Mouse (Mus musculus) embryonic facial prominence, embryonic 11.5 days (tissue): Measurements from ENCODE around the gene Tars. TPM values are rescaled to one million over a fixed set of nuclear protein-coding genes. Genes with fewer than 3 reads are reported as not detected.
A peak's percentile ranks its signal among the peaks of the same experiment; 100 is the strongest.

Source experiments
- ATAC-seq: fragments of 200-750 bp; cut with Nextera tagmentation; replicated peaks from 2 replicates; pipeline ENCODE4 v1.8.0; 2017; ENCODE audit warnings: low read depth; ENCODE audit not compliant: insufficient number of reproducible peaks, low FRiP score, low TSS enrichment
- DNase-seq: peaks from one replicate; pipeline ENCODE4 v3.0.0-alpha.2; 2015; ENCODE audit warnings: low spot score
- H3K27ac ChIP-seq: fragments of 300-500 bp; sonication (generic); replicated peaks from 2 replicates; pipeline ENCODE4 v1.5.1; 2014; ENCODE audit warnings: mild to moderate bottlenecking, low read depth, low read length, control low read depth
- H3K27me3 ChIP-seq: fragments of 300-500 bp; sonication (generic); 2 replicates; pipeline ENCODE4 v1.6.1; 2014; ENCODE audit warnings: mild to moderate bottlenecking, low read length, moderate library complexity, mixed read lengths; ENCODE audit not compliant: control insufficient read depth, insufficient read depth
- H3K36me3 ChIP-seq: fragments of 300-500 bp; sonication (generic); replicated peaks from 2 replicates; pipeline ENCODE4 v1.6.1; 2014; ENCODE audit warnings: low read depth, mild to moderate bottlenecking, low read length, moderate library complexity, mixed read lengths; ENCODE audit not compliant: control insufficient read depth, insufficient read depth
- H3K4me1 ChIP-seq: fragments of 300-500 bp; sonication (generic); 2 replicates; pipeline ENCODE4 v1.6.1; 2014; ENCODE audit warnings: low read length, mixed read lengths; ENCODE audit not compliant: control insufficient read depth, insufficient read depth
- H3K4me2 ChIP-seq: fragments of 300-500 bp; sonication (generic); 2 replicates; pipeline ENCODE4 v1.6.1; 2014; ENCODE audit warnings: low read depth, mild to moderate bottlenecking, control low read depth, low read length, moderate library complexity
- H3K4me3 ChIP-seq: fragments of 300-500 bp; sonication (generic); 2 replicates; pipeline ENCODE4 v1.5.1; 2014; ENCODE audit warnings: low read depth, low read length, control low read depth
- H3K9ac ChIP-seq: fragments of 300-500 bp; sonication (generic); replicated peaks from 2 replicates; pipeline ENCODE4 v1.6.1; 2014; ENCODE audit warnings: mild to moderate bottlenecking, control low read depth, low read length
- H3K9me3 ChIP-seq: fragments of 300-500 bp; sonication (generic); replicated peaks from 2 replicates; pipeline ENCODE4 v1.6.1; 2016; ENCODE audit warnings: mild to moderate bottlenecking, low read length, inconsistent platforms, mixed read lengths; ENCODE audit not compliant: control insufficient read depth
- WGBS: fragments of 180-500 bp; shearing (Covaris S2); extraction: QIAGEN DNeasy Blood & Tissue Kit; methylation state at CpG from one replicate; pipeline ENCODE4 v1.1.7; 2014; 5-methylcytosine and 5-hydroxymethylcytosine counted together
- polyA plus RNA-seq: library from polyadenylated mRNA; unstranded; fragments of >200 nt; fragmentation: Nextera tagmentation; extraction: Ambion mirVana; gene quantifications from 2 replicates; pipeline ENCODE4 v1.2.1, GENCODE M21; 2014

Tars gene
- 98.3 and 116 TPM in 2 replicates for polyA plus RNA-seq

DNA sequence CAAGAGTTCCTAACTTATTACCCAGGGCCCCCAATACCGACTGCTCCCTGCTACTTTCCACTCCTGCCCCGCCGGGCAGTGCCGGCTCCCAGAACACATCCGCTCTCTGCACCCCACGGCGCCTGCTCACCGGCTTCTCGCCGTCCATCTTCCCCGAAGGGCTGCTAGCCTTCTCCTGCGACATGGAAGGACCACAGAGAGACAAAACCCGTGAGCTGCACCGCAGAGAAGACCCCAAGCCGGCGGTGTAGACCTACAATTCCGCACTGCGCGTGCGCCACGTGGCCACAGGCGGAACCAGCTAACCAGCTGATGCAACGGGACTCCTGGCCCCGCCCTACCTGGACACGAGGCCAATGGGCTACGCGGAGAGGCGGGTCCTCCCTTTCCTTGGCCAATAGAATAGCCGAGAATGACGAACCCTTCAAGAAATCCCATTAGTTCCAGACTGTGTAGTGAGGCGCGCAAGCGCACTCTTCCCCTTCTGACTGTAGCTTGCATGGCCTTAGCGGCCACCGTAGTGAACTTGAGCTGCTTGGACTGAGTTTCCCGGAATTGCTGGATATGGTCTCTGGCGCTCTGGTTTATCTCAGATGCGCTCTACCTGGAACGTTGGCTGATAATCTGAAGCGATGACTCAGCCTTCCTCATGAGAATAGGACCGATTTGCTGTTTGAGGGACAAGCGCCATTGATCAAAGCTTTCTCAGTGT is at the start of gene Tars:
Gene Tars (minus strand): TSS at position 310 of the 712 bp plus-strand sequence.
- peak; percentile 99 for DNase-seq
- H3K4me3 ChIP-seq = peak within 1 kb of the TSS; percentile 69
- whole genome bisulfite sequencing = under 1% methylated on average over 42 of the region's 42 CpGs
- H3K4me2 ChIP-seq = peak within 1 kb of the TSS; percentile 74
- no peaks in the 10 kb centered on the region for H3K27me3 ChIP-seq
- no peaks in the 10 kb centered on the region for H3K36me3 ChIP-seq
- H3K4me1 ChIP-seq = no peaks in the 10 kb centered on the region
- peak within 1 kb of the TSS; percentile 75 for H3K9ac ChIP-seq
- no peak within 1 kb of the TSS for H3K27ac ChIP-seq
- no peaks in the 10 kb centered on the region for H3K9me3 ChIP-seq
- ATAC-seq = peak; percentile 100

DNA sequence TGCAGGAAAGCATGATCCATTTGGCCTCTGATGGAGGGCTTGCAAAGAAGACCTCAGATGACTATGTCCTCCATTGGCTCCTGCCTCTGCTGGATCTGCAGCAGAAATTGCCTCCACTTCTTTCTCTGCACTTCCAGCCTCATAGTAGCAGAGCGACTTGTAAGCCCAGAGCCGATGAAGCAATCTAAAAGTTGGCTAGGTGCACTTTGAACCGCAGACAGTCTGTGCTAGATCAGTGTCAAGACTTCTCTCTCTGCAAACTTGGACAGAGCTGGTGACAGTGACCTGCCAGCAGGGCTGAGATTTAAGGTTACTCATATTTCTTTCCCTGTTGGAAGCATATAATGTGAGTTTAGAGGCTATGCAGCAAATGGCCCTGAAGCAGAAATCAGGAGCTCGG is 37.9 kb upstream of the Tars start:
- Histone ChIP-seq H3K4me3 (no peak overlapping the region), H3K9me3 (no peaks in the 10 kb centered on the region), H3K27me3 (no peaks in the 10 kb centered on the region), H3K4me2 (no peak overlapping the region), H3K27ac (no peak overlapping the region), H3K4me1 (no peaks in the 10 kb centered on the region), H3K9ac (no peak overlapping the region), H3K36me3 (no peaks in the 10 kb centered on the region)
- DNase-seq (no peak), ATAC-seq (no peak)
- 94% methylated on average over 4 of the region's 4 CpGs for WGBS

DNA sequence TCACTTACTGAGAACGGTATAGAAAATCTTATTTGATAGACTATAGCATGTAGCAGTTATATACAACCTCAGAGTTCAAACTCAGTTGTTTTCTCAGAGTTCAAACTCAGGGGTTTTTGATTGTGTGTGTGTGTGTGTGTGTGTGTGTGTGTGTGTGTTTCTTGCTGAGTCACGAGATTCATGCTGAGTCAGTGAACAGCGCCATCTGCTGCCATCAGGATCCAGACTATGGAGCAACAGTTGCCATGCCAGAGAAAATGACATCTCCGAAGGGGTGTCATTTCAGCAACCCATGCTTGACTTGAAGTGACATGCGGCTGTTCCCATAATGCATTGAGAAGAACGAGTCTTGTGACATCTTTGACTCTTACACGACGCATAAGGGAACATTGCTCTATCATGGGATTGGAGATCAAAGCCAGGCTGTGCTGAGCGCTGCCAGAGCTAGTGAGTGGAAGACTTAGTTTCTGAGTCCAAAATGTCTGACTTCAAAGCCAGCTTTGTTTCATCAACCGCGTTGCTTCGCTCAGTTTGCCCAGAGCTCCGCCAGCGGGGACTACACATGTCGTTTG is 37.3 kb upstream of the Tars start:
- Histone ChIP-seq H3K27ac (no peak overlapping the region), H3K4me1 (no peaks in the 10 kb centered on the region), H3K4me2 (no peak overlapping the region), H3K36me3 (no peaks in the 10 kb centered on the region), H3K4me3 (no peak overlapping the region), H3K9ac (no peak overlapping the region), H3K9me3 (no peaks in the 10 kb centered on the region), H3K27me3 (no peaks in the 10 kb centered on the region)
- DNase-seq (no peak), ATAC-seq (no peak)
- WGBS = 94% methylated on average over 15 of the region's 15 CpGs

DNA sequence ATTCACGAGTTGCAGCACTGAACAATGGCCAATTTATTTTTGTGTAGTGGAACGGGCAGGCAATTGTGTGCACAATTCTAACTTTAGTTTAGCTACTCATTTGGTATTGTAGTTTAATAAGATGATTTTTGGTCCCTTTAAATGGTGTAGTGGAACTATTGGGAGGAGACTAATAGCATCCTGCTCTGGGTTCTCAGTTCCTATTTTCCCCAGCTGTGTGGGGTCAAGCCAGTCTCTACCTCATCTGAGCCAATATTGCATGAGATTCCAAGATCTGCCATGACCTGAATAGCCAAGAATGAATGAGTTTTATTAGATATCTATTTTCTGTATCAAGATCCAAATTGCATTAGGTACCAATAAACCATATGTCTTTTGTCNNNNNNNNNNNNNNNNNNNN is 27.4 kb upstream of the Tars start:
- 74% methylated on average over 2 of the region's 2 CpGs for WGBS
- H3K4me3 ChIP-seq = no peak overlapping the region
- H3K9ac ChIP-seq = no peak overlapping the region
- ATAC-seq (no peak), DNase-seq (no peak)
- H3K9me3 ChIP-seq = no peaks in the 10 kb centered on the region
- H3K36me3 ChIP-seq = no peaks in the 10 kb centered on the region
- H3K4me2 ChIP-seq = no peak overlapping the region
- H3K27me3 ChIP-seq = no peaks in the 10 kb centered on the region
- no peaks in the 10 kb centered on the region for H3K4me1 ChIP-seq
- H3K27ac ChIP-seq = no peak overlapping the region

DNA sequence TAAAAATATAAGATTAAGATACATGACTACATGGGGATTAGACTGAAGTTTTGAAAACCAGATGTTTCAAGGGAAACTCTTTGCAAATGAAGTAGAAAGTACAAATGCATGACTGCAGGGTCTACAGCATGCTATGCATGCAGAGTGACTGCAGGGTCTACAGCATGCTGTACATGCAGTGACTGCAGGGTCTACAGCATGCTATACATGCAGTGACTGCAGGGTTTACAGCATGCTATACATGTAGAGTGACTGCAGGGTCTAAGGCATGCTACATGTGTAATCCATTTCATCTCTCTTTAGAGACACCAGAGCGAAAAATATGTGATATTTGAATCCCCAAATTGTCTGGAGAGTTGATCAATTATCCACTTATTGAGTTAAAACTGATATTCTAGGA is 14.0 kb upstream of the Tars start:
- no peaks in the 10 kb centered on the region for H3K9me3 ChIP-seq
- ATAC-seq (no peak), DNase-seq (no peak)
- no peak overlapping the region for H3K4me2 ChIP-seq
- WGBS = 50% methylated on average over 1 of the region's 1 CpGs
- no peak overlapping the region for H3K4me3 ChIP-seq
- no peak overlapping the region for H3K27ac ChIP-seq
- H3K36me3 ChIP-seq = no peaks in the 10 kb centered on the region
- no peaks in the 10 kb centered on the region for H3K27me3 ChIP-seq
- no peak overlapping the region for H3K9ac ChIP-seq
- no peaks in the 10 kb centered on the region for H3K4me1 ChIP-seq

DNA sequence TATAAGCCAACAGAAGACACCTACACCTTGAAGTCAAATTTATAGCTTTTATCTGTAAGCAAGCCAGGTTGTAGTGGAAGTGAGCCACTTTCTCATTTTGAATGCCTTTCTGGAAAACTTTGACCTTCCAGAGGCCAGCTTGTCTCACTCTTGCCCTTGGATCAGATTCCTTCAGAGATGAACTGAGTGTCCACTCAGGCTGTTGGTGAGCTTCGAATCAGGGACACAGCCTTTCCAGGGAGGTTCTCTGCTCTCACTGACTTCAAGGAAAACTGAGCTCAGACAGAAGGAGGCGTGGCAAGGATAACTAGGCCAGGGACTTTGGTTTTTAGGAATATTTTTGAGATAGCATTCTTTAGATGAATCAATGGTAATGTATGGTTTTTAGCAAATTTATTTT is 13.1 kb upstream of the Tars start:
- WGBS = 79% methylated on average over 2 of the region's 2 CpGs
- Histone ChIP-seq H3K4me3 (no peak overlapping the region), H3K9me3 (no peaks in the 10 kb centered on the region), H3K27ac (no peak overlapping the region), H3K4me2 (no peak overlapping the region), H3K36me3 (no peaks in the 10 kb centered on the region), H3K27me3 (no peaks in the 10 kb centered on the region), H3K4me1 (no peaks in the 10 kb centered on the region), H3K9ac (no peak overlapping the region)
- DNase-seq (no peak), ATAC-seq (no peak)

DNA sequence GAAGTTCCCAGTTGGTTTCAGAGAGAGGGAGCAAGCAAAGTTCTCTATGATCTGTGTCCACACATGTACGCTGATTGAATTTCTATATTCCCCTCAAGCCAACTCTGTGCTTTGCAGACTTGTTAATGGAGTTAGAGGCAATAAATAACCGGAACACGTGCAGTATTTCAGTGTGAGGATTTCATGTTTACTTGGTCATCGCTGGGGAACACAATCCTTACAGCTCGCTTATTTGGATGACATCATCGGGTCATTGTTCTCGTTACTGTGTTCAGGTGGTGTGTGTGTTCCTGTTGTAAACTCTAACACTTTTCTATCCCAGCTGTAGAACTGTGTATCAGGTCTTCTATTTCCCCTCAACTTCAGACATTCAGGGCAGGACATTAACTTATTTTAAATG is 12.4 kb upstream of the Tars start:
- Histone ChIP-seq H3K4me2 (no peak overlapping the region), H3K4me1 (no peaks in the 10 kb centered on the region), H3K27ac (no peak overlapping the region), H3K27me3 (no peaks in the 10 kb centered on the region), H3K36me3 (no peaks in the 10 kb centered on the region), H3K4me3 (no peak overlapping the region), H3K9me3 (no peaks in the 10 kb centered on the region), H3K9ac (no peak overlapping the region)
- 83% methylated on average over 7 of the region's 7 CpGs for WGBS
- DNase-seq (no peak), ATAC-seq (no peak)

DNA sequence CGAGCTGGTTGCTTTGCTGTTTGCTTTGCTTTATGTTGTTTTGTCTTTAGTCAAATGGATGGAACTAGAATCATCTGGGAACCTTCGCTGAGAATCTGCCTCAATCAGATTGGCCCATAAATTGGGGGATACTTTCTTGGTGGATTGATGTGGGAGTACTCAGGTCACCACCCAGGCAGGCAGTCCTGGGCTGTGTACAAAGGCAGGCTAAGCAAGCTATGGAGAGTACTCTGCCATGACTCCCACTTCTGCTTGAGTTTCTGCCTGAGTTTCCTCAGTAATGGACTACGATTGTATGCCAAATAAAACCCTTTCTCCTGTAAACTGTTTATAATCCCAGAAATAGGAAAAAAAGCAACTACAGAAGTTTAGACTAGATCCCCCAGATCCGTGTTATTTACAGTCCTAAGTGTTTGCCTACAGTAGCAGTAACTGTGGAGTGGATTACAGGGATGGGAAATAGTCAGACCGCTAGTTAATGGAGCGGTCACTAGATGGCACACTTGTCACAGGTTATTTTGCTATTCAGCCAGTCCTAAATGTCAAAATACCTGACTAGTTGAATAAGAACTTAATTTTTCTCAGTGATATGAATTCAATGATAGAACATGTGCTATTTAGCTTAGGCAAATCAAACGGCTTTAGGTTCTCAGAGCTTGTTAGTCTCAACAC is 8.8 kb upstream of the Tars start:
- H3K27me3 ChIP-seq = no peaks in the 10 kb centered on the region
- no peaks in the 10 kb centered on the region for H3K36me3 ChIP-seq
- H3K27ac ChIP-seq = no peak overlapping the region
- H3K4me1 ChIP-seq = no peaks in the 10 kb centered on the region
- H3K4me2 ChIP-seq = no peak overlapping the region
- no peak overlapping the region for H3K9ac ChIP-seq
- peak; percentile 78 for DNase-seq
- 0 out of 2 replicates have a peak, but pooled peaks have one; percentile 44 for ATAC-seq
- H3K4me3 ChIP-seq = no peak overlapping the region
- no peaks in the 10 kb centered on the region for H3K9me3 ChIP-seq
- WGBS = 38% methylated on average over 7 of the region's 7 CpGs
